Mouse (Mus musculus) kidney, embryonic 16.5 days (tissue): ENCODE measurements at regions not wholly inside any gene's neighbourhood (a gene's known extent, or its start where the extent isn't known, plus 50 kb on each side); places are given as distances from the start of the nearest gene placed in this dataset.
A peak's percentile ranks its signal among the peaks of the same experiment; 100 is the strongest.

ENCODE experiments used
- ATAC-seq: fragments of 200-750 bp; cut with Nextera tagmentation; 2 replicates; pipeline ENCODE4 v1.8.0; 2017; ENCODE audit warnings: moderate TSS enrichment; ENCODE audit not compliant: low FRiP score, low TSS enrichment
- H3K27ac ChIP-seq: fragments of 300-500 bp; sonication (generic); 2 replicates; pipeline ENCODE4 v1.5.1; 2014; ENCODE audit warnings: low read length
- H3K27me3 ChIP-seq: fragments of 300-500 bp; sonication (generic); 2 replicates; pipeline ENCODE4 v1.6.1; 2014; ENCODE audit warnings: low read length, control low read depth, mixed read lengths; ENCODE audit not compliant: insufficient read depth
- H3K36me3 ChIP-seq: fragments of 300-500 bp; sonication (generic); 2 replicates; pipeline ENCODE4 v1.6.1; 2014; ENCODE audit warnings: low read length, control low read depth, mixed read lengths; ENCODE audit not compliant: insufficient read depth
- H3K4me1 ChIP-seq: fragments of 300-500 bp; sonication (generic); 2 replicates; pipeline ENCODE4 v1.6.1; 2014; ENCODE audit warnings: low read length, control low read depth, mixed read lengths; ENCODE audit not compliant: insufficient read depth
- H3K4me2 ChIP-seq: fragments of 300-500 bp; sonication (generic); replicated peaks from 2 replicates; pipeline ENCODE4 v1.6.1; 2014; ENCODE audit warnings: low read depth, low read length
- H3K4me3 ChIP-seq: fragments of 300-500 bp; sonication (generic); 2 replicates; pipeline ENCODE4 v1.5.1; 2014; ENCODE audit warnings: mild to moderate bottlenecking, low read length
- H3K9ac ChIP-seq: fragments of 300-500 bp; sonication (generic); replicated peaks from 2 replicates; pipeline ENCODE4 v1.6.1; 2014; ENCODE audit warnings: low read length
- H3K9me3 ChIP-seq: fragments of 300-500 bp; sonication (generic); 2 replicates; pipeline ENCODE4 v1.6.1; 2016; ENCODE audit warnings: low read length, control low read depth
- WGBS: fragments of 180-500 bp; shearing (Covaris S2); extraction: QIAGEN DNeasy Blood & Tissue Kit; methylation state at CpG from one replicate; pipeline ENCODE4 v1.1.7; 2014; 5-methylcytosine and 5-hydroxymethylcytosine counted together

DNA sequence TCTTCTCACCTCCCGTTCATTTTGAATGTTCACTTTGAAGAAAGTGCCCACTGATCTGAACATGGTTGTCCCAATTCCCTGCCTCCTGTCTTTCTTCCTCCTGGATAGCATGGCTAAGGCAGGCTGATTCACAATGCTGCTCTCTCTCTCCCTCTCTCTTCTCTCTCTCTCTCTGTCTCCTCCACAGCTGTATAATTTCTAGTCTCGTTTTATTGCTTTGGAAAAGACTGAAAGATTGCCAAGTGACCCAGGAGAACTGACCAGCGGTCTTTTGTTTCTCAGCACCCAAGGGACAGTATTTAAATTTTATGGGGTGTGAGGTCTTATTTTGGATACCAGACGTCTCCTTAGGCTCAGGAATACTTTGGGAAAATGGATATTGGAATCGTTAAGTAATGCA lies 143.1 kb upstream of the Fam241a start:
- H3K4me3 ChIP-seq: no peak overlapping the region
- H3K9ac ChIP-seq: no peak overlapping the region
- WGBS: 19% methylated on average over 5 of the region's 5 CpGs
- ATAC-seq: peak; percentile 78
- H3K4me2 ChIP-seq: no peak overlapping the region
- no peaks in the 10 kb centered on the region for H3K36me3 ChIP-seq
- no peaks in the 10 kb centered on the region for H3K9me3 ChIP-seq
- no peak overlapping the region for H3K27ac ChIP-seq
- H3K27me3 ChIP-seq: no peaks in the 10 kb centered on the region
- H3K4me1 ChIP-seq: peaks cover 15% of the 10 kb centered on the region

DNA sequence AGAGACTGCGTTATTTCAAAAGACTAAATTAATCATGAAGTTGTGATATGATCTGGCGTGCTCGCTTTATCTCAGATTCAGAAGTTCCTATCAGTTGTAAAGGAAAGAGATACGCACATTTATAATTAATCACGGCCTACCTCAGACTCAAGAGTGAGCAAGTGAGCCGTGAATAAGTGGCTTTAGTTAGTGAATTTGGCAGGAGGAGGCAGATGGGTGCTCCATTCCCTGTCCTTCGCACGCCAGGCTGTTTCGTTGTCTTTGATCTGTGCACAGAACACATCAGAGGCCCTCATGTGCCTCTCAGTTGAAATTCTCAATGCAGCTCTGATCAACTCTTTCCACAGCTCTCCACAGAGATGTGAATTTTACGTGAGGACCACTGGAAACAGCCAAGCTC lies 140.4 kb upstream of the Fam241a start:
- Histone ChIP-seq H3K27me3 (no peaks in the 10 kb centered on the region), H3K4me1 (peaks cover 15% of the 10 kb centered on the region), H3K27ac (no peak overlapping the region), H3K9me3 (no peaks in the 10 kb centered on the region), H3K4me2 (no peak overlapping the region), H3K9ac (no peak overlapping the region), H3K4me3 (no peak overlapping the region), H3K36me3 (no peaks in the 10 kb centered on the region)
- no peak for ATAC-seq
- WGBS: 36% methylated on average over 10 of the region's 10 CpGs

DNA sequence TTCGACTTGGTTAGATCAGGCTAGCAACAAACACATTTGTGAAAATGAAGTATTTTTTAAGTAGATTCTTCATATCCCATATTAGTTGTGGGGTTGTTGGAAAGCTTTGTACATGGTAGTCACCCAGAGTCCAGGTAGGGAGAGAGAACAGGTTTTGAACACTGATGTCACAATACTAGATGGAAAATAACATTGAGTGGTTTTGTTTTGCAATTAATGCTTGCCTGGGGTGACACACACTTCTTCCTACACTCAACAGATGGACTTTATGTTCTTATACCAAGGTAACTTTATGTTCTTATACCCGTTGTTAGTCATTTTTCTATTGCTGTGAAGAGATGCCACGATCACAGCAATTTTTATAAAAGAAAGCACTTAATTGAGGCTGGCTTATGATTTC lies 134.2 kb upstream of the Fam241a start:
- Histone ChIP-seq H3K27me3 (no peaks in the 10 kb centered on the region), H3K36me3 (no peaks in the 10 kb centered on the region), H3K9ac (no peak overlapping the region), H3K4me1 (no peaks in the 10 kb centered on the region), H3K4me2 (no peak overlapping the region), H3K27ac (no peak overlapping the region), H3K9me3 (no peaks in the 10 kb centered on the region), H3K4me3 (no peak overlapping the region)
- 86% methylated on average over 3 of the region's 3 CpGs for WGBS
- ATAC-seq: no peak

DNA sequence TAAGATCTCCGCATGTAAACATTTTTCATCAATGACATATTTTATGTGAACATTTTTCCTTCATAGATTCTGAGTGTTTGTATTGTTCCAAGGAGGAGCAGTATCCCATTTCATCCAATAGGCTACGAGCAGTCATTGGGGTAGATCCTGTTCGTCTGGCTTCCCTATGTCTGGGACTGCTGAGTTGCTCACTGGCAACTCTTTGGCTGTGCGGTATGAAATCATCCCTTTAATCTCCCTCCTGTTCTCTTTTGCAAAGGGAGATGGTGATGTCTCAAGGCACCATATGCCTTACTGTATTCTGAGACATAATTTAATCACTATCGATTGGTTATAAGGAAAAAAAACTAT lies 133.4 kb upstream of the Fam241a start:
- H3K4me2 ChIP-seq: no peak overlapping the region
- no peak for ATAC-seq
- no peak overlapping the region for H3K9ac ChIP-seq
- H3K36me3 ChIP-seq: no peaks in the 10 kb centered on the region
- H3K4me1 ChIP-seq: no peaks in the 10 kb centered on the region
- H3K9me3 ChIP-seq: no peaks in the 10 kb centered on the region
- WGBS: 46% methylated on average over 5 of the region's 5 CpGs
- no peaks in the 10 kb centered on the region for H3K27me3 ChIP-seq
- H3K4me3 ChIP-seq: no peak overlapping the region
- no peak overlapping the region for H3K27ac ChIP-seq

DNA sequence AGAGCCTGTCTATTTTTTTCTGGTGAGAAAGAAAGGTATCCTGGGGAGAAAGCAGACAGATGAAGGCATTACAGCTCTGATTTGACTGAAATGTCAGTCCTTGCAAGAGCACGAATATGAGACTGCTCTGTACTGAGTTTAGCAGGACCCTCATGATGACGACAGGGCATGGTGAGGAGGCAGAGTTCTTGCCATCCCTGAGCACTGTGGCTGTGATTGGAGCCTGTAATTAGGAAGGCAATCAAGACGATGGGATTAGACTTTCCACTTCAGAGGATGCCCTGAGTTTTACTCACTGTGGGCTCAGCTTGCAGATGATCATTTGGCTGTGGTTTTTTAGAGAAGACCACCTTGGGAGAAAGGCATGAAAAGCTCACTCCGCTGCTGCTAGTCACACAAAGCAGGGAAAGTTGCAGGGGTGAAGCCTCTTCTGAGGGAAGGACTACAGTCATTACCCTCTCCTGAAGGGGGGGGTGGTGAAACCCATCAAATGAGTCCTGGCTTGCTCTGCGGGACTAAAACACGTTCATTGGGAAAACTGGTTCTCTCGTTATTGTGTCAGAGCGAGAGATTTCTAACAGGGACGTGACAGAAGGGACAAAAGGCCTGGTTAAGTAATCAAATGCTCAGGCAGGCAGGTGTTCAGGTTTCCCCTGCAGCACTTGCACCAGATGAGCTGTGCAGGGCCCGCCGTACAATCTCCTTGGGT lies 132.9 kb upstream of the Fam241a start:
- Histone ChIP-seq H3K9ac (no peak overlapping the region), H3K36me3 (no peaks in the 10 kb centered on the region), H3K9me3 (no peaks in the 10 kb centered on the region), H3K4me1 (no peaks in the 10 kb centered on the region), H3K27ac (no peak overlapping the region), H3K27me3 (no peaks in the 10 kb centered on the region), H3K4me2 (no peak overlapping the region), H3K4me3 (no peak overlapping the region)
- ATAC-seq: no peak
- WGBS: 16% methylated on average over 11 of the region's 11 CpGs

DNA sequence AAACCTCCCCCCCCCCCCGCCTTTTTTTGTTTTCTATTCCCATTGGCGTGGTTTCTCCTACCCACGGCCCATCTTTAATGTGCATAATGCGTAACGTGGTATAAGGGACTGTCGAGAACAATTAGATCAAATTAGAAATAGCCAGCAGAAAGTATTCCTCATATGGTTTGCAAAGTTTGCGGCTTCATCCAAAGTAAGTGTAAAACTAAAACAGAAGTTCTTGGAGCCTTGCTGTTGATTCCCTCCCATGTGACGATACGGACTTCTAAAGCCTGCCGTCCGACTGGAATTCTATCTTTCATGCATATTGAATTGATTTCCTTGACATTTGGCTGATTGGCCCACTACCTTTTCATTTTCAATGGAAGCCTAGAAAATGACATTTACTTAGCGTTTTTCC lies 128.7 kb upstream of the Fam241a start:
- Histone ChIP-seq H3K9me3 (no peaks in the 10 kb centered on the region), H3K27me3 (no peaks in the 10 kb centered on the region), H3K4me3 (no peak overlapping the region), H3K4me1 (no peaks in the 10 kb centered on the region), H3K4me2 (no peak overlapping the region), H3K36me3 (no peaks in the 10 kb centered on the region), H3K27ac (no peak overlapping the region), H3K9ac (no peak overlapping the region)
- WGBS: 92% methylated on average over 12 of the region's 12 CpGs
- no peak for ATAC-seq

DNA sequence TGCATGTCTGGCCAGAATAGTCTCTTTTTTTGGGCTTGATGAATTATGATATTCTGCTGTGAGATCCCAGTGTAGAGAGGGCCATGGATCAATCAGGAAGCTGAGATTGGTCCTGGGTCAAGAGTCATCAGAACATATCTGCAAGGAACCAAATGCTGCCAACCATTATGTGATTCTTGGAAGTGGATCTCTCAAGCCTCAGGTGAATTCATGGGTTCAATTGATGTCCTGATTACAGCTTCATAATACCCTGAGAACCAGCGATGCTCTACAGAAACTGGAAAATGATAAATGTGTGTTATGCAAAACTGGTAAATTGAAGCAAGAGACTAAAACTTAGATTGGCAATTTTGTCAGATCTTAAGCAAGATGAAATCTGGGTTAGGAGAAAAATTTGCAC lies 118.8 kb upstream of the Fam241a start:
- WGBS: 85% methylated on average over 1 of the region's 1 CpGs
- Histone ChIP-seq H3K27me3 (no peaks in the 10 kb centered on the region), H3K9ac (no peak overlapping the region), H3K4me2 (no peak overlapping the region), H3K4me1 (no peaks in the 10 kb centered on the region), H3K9me3 (no peaks in the 10 kb centered on the region), H3K4me3 (no peak overlapping the region), H3K27ac (no peak overlapping the region), H3K36me3 (no peaks in the 10 kb centered on the region)
- ATAC-seq: no peak

DNA sequence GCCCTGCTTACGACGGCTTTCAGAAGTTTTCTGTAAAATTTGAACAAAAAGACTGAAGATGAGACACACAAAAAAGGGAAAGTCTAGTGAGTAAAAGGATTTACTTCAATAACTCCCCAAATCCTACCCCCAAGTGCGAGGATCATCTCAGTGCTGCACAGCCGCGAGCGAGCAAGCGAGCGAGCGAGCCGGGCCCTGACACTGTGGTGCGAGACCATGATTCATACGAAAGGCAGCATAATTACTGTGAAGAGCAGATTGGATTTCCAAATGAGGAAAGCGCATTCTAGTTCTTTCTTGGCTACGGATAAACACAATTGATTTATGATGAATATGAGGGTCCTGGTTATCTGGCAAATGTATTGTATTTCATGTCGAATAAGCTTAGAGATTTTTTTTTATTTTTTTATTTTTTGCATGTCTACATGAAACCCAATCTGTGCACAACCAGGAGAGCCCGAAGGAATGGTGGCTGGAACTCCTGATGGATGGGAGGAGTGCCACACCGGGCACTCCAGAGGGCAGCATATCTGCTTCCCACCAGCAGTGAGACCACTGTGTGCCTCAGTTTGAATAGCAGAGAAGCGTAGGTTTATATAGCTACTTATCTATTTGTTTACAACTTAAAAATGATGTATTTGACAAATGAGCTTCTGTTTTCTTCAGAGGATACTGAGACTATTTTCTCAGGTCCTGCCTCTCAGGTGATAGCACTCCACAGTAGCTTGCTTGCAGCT lies 106.9 kb upstream of the Fam241a start:
- peak; percentile 76; the same call in 1 of the 2 replicates for ATAC-seq
- Histone ChIP-seq H3K4me3 (no peak overlapping the region), H3K9me3 (no peaks in the 10 kb centered on the region), H3K27me3 (no peaks in the 10 kb centered on the region), H3K9ac (no peak overlapping the region), H3K27ac (no peak overlapping the region), H3K4me2 (peak overlapping the region; percentile 26), H3K4me1 (0 out of 2 replicates have a peak, but pooled peaks cover 14% of the 10 kb centered on the region), H3K36me3 (no peaks in the 10 kb centered on the region)
- WGBS: 38% methylated on average over 18 of the region's 18 CpGs

DNA sequence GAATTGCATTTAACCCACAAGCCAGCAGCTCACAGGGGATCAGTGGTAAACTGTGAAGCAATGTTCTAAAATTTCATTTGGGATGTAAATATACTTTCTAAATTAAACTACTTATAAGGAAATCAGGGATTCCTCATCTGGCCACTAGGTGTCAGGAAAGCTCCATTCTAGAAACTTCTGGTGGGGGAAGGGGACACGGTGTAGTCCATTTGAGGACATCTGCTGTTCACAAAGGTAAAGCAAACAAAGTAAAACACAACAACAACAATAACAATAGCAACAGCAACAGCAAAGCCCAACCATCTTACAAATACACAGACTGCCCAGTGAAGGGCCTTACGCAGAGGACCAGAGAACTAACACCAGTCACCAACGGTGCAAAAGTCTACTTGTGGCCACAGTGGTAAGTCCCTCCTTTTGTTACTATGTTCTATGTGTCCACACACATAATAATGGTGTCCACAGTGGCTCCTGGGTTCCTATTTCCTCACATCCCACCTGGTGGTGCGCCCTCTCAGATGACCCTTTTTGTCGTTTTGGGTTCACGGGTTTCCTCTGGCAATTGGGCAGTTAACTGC lies 105.9 kb upstream of the Fam241a start:
- H3K9ac ChIP-seq: no peak overlapping the region
- H3K4me2 ChIP-seq: no peak overlapping the region
- no peak overlapping the region for H3K27ac ChIP-seq
- H3K27me3 ChIP-seq: no peaks in the 10 kb centered on the region
- H3K4me3 ChIP-seq: no peak overlapping the region
- H3K4me1 ChIP-seq: 0 out of 2 replicates have a peak, but pooled peaks cover 14% of the 10 kb centered on the region
- 46% methylated on average over 6 of the region's 6 CpGs for whole genome bisulfite sequencing
- H3K9me3 ChIP-seq: no peaks in the 10 kb centered on the region
- no peaks in the 10 kb centered on the region for H3K36me3 ChIP-seq
- peak; percentile 63 for ATAC-seq

DNA sequence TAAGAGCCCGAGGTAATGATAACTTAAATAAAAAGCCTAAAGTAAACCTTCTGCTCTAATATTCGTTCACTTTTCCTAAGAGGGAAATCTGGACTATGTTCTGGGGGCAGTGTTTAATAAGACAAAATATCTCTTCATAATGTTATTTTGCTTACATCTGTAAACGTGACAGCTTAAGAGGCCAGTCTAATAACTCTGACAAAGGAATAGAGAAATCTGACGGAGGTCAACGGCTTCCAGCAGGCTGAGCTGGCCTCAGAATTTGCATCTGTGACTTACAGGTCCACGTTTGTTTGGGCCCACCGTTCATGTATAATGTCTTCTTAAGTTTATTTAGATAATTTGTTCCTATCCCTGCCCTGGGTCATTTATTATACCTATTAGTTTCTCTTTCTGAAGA lies 99.6 kb upstream of the Fam241a start:
- Histone ChIP-seq H3K4me2 (no peak overlapping the region), H3K9ac (no peak overlapping the region), H3K4me3 (no peak overlapping the region), H3K27ac (no peak overlapping the region), H3K9me3 (no peaks in the 10 kb centered on the region), H3K27me3 (no peaks in the 10 kb centered on the region), H3K36me3 (no peaks in the 10 kb centered on the region), H3K4me1 (no peaks in the 10 kb centered on the region)
- 62% methylated on average over 7 of the region's 7 CpGs for WGBS
- ATAC-seq: no peak
